20 mouse cellular contexts compared by ENCODE assay signal in genomic region chr1:71095211-71095805, GRCm38 (mm10).
"Had no signal": no experiment of that assay in that cellular context is flagged by ENCODE, and none has a peak within 500 bp of the region (broad histone marks: within the 10 kb centered on the region; RNA-seq: fewer than 3 reads in every experiment).

No protein-coding gene starts in this region.

- DNase-seq: kidney, adult 11 months; kidney, adult 8-10 months; kidney, postnatal 10 days; kidney, postnatal 4 days; left cerebral cortex, postnatal 4 days; lung, embryonic 14.5 days; thymus, adult 2 months; thymus, postnatal 14 days; thymus, postnatal 4 days had no signal

- H3K27me3 ChIP-seq: intestine, embryonic 15.5 days; kidney, embryonic 15.5 days; limb, embryonic 12.5 days; limb, embryonic 15.5 days; megakaryocyte, embryonic 14.5 days; midbrain, embryonic 12.5 days; neural tube, embryonic 13.5 days had no signal

- H3K36me3 ChIP-seq: intestine, embryonic 15.5 days; kidney, embryonic 15.5 days; midbrain, embryonic 12.5 days; neural tube, embryonic 13.5 days had no signal

- H3K27ac ChIP-seq: intestine, embryonic 15.5 days; kidney, embryonic 15.5 days; limb, embryonic 12.5 days; limb, embryonic 15.5 days; macrophage; midbrain, embryonic 12.5 days; neural tube, embryonic 13.5 days had no signal

- ATAC-seq: intestine, embryonic 15.5 days; lung, postnatal 0 days; midbrain, embryonic 16.5 days had no signal

- H3K4me2 ChIP-seq: intestine, embryonic 15.5 days; kidney, embryonic 15.5 days; limb, embryonic 12.5 days; limb, embryonic 15.5 days; lung, embryonic 14.5 days; midbrain, embryonic 12.5 days; neural tube, embryonic 13.5 days had no signal

- H3K9ac ChIP-seq: intestine, embryonic 15.5 days; kidney, embryonic 15.5 days; limb, embryonic 12.5 days; limb, embryonic 15.5 days; lung, embryonic 14.5 days; midbrain, embryonic 12.5 days; neural tube, embryonic 13.5 days had no signal

- H3K4me3 ChIP-seq: intestine, embryonic 15.5 days; kidney, embryonic 15.5 days; limb, embryonic 12.5 days; limb, embryonic 15.5 days; megakaryocyte, embryonic 14.5 days; midbrain, embryonic 12.5 days; myocyte; neural tube, embryonic 13.5 days had no signal

- H3K9me3 ChIP-seq: intestine, embryonic 15.5 days; limb, embryonic 12.5 days; limb, embryonic 15.5 days; midbrain, embryonic 12.5 days; neural tube, embryonic 13.5 days had no signal

- H3K4me1 ChIP-seq: intestine, embryonic 15.5 days had no signal
